1 mouse cellular context compared by ENCODE assay signal in the genomic region with DNA sequence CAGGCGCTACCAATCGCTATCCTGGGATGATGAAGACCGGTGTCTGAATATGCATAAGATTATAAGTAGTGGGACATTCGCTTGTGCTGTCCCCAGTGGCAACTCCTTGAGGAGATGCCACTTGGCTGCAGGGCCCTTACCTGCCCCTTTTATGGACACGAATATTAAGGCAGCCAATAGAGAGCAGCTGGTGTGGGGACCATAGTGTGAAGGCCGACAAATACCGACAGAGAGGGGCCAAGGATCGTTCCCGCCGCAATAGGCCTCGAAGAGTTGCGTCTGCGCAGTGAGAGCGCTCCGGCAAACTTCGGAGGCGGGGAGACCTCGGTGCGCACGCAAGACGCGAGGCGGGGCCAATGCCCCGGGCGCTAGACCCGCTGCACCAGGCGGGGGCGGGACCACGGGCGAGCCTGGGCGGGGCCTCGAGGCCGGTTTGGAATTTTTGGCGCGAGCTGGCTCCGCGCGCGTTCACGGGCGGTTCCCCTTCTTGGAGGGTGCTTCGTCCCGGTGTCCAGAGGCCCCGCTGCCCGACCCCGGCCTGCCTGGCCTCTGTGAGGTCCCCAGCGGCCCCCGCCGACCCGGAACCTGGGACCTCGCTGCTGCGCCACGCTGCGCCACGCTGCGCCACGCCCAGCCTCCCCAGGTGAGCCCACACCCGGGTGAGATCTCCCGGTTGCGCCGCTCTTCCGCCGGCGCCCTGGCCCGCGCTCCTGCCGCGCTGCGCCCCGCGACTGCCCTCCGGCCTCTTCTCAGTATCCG.
A peak's percentile ranks its signal among the peaks of the same experiment; 100 is the strongest.
TF ChIP-seq lines count a peak whose summit lies in the region.

A gene (plus strand): TSS at position 338 of the 759 bp plus-strand sequence.

TF ChIP-seq in MEL, 35 proteins besides CTCF, POLR2A, EP300 and RAD21 (continued from another document):
- TF ChIP-seq POLR2AphosphoS5 (IDR thresholded peaks at IDR 0.05; ENCODE audit: borderline replicate concordance, low read depth, low read length) = no peak
- TF ChIP-seq POLR2AphosphoS2 (IDR thresholded peaks at IDR 0.05; ENCODE audit: low read length) = peak; percentile 80
- peak; percentile 17; the same call in 1 of the 2 replicates for TF ChIP-seq SIN3A (IDR thresholded peaks at IDR 0.05; ENCODE audit: low read length)
- no peak; the same call in 1 of the 2 replicates for TF ChIP-seq MXI1 (IDR thresholded peaks at IDR 0.05; ENCODE audit: low read depth, low read length)
- peak; percentile 70; the same call in 1 of the 2 replicates for TF ChIP-seq E2F4 (IDR thresholded peaks at IDR 0.05; ENCODE audit: borderline replicate concordance, low read depth, low read length)
- no peak for TF ChIP-seq MAZ (IDR thresholded peaks at IDR 0.05; ENCODE audit: low read depth, low read length)
